Mouse (Mus musculus): ENCODE measurements around the gene Flt4.

DNA sequence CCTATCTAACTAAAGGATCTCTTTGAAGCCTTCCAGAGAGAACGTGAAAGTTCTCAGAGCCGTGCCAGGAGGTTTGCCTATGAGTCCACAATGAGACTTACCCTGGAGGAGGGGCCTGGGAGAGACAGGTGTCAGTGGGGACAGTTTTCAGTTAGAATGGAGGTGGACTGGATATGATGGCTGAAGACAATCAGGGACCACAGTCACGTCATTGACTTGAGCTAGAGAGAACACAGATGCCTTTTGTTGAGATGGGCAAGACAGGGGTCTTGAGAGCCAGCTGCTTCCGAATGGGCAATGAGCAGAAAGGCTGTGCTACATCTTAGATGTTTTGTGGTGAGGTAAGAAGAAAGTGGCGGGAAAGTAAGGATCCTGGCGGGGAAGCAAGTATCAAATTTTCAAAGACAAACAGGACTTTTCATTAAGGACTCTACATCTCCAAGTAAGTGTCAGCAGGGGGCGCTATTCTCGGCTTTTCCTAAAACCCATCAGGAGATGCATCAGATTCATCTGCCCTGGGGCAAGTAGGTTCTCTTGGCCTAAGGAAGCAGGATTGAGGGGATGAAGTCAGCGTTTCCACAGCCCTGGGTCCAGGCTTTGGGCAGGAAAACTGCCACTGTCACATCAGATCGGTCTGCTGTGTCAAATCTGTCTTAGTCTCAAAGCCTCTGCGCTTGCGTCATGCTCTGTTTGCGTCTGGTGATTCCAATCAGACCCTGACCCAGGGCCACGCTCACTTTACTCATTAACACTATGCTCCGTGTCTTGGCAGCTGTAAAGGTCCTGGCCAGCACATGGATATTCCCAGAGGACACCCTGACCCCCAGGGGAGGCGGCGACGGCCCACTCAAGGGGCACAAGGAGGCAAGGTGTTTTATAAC, 41.3 kb downstream of the Flt4 start:
- TF ChIP-seq POLR2A (IDR thresholded peaks at IDR 0.05; ENCODE audit: extremely low read depth, insufficient read depth, low read length) (no peak), CTCF (IDR thresholded peaks at IDR 0.05; ENCODE audit: extremely low read depth, insufficient read depth, low read length) (peak; percentile 41)

Data from cortical plate, adult 2 months (tissue).